Mouse (Mus musculus) neural tube, embryonic 12.5 days (tissue): Measurements from ENCODE around the gene Nipal1. TPM values are rescaled to one million over a fixed set of nuclear protein-coding genes. Genes with fewer than 3 reads are reported as not detected.

Source experiments
- ATAC-seq: fragments of 200-750 bp; cut with Nextera tagmentation; 2 replicates; pipeline ENCODE4 v1.8.0; 2017; ENCODE audit warnings: low read depth, mild to moderate bottlenecking, moderate TSS enrichment, moderate library complexity; ENCODE audit not compliant: low FRiP score
- H3K27ac ChIP-seq: fragments of 300-500 bp; sonication (generic); 2 replicates; pipeline ENCODE4 v1.5.1; 2016
- H3K27me3 ChIP-seq: fragments of 300-500 bp; sonication (generic); replicated peaks from 2 replicates; pipeline ENCODE4 v1.6.1; 2016; ENCODE audit warnings: mild to moderate bottlenecking
- H3K36me3 ChIP-seq: fragments of 300-500 bp; sonication (generic); 2 replicates; pipeline ENCODE4 v1.6.1; 2016; ENCODE audit warnings: mild to moderate bottlenecking
- H3K4me1 ChIP-seq: fragments of 300-500 bp; sonication (generic); 2 replicates; pipeline ENCODE4 v1.6.1; 2016
- H3K4me2 ChIP-seq: fragments of 300-500 bp; sonication (generic); replicated peaks from 2 replicates; pipeline ENCODE4 v1.6.1; 2016; ENCODE audit warnings: mild to moderate bottlenecking
- H3K4me3 ChIP-seq: fragments of 300-500 bp; sonication (generic); 2 replicates; pipeline ENCODE4 v1.5.1; 2016
- H3K9ac ChIP-seq: fragments of 300-500 bp; sonication (generic); 2 replicates; pipeline ENCODE4 v1.6.1; 2016; ENCODE audit warnings: mild to moderate bottlenecking
- H3K9me3 ChIP-seq: fragments of 300-500 bp; sonication (generic); 2 replicates; pipeline ENCODE4 v1.6.1; 2016; ENCODE audit warnings: mild to moderate bottlenecking
- WGBS: fragments of 180-500 bp; shearing (Covaris S2); methylation state at CpG from one replicate; pipeline ENCODE4 v1.1.7; 2016; 5-methylcytosine and 5-hydroxymethylcytosine counted together
- polyA plus RNA-seq: library from polyadenylated mRNA; unstranded; fragments of >200 nt; fragmentation: Nextera tagmentation; extraction: Ambion mirVana; gene quantifications from 2 replicates; pipeline ENCODE4 v1.2.1, GENCODE M21; 2016

Nipal1 gene
- polyA plus RNA-seq, 1 experiment from 2014 or later = 0.76 TPM

- Histone ChIP-seq H3K4me1 (peaks cover 8% of the 10 kb centered on the region), H3K27ac (no peak overlapping the region), H3K36me3 (no peaks in the 10 kb centered on the region), H3K9ac (no peak overlapping the region), H3K4me3 (peak overlapping the region; percentile 47), H3K9me3 (no peaks in the 10 kb centered on the region), H3K4me2 (peak overlapping the region; percentile 93), H3K27me3 (peaks cover 25% of the 10 kb centered on the region)
- ATAC-seq = peak; percentile 10; the same call in 1 of the 2 replicates
- 37% methylated on average over 10 of the region's 10 CpGs for WGBS
Observed at GRCm38 (mm10) chr5:72646996-72647395, 599 bp upstream of the Nipal1 start.

- Histone ChIP-seq H3K27ac (no peak overlapping the region), H3K4me3 (peak overlapping the region; percentile 47), H3K9ac (peak overlapping the region; percentile 33; the same call in 1 of the 2 replicates), H3K27me3 (peaks cover 25% of the 10 kb centered on the region), H3K36me3 (no peaks in the 10 kb centered on the region), H3K9me3 (no peaks in the 10 kb centered on the region), H3K4me1 (peaks cover 8% of the 10 kb centered on the region), H3K4me2 (peak overlapping the region; percentile 93)
- ATAC-seq = peak; percentile 73
- 6% methylated on average over 18 of the region's 18 CpGs for WGBS
Observed at GRCm38 (mm10) chr5:72647958-72648595, 482 bp downstream of the Nipal1 start.

GRCm38 (mm10) chr5:72648987-72649735, 1.6 kb downstream of the Nipal1 start:
- WGBS = 77% methylated on average over 9 of the region's 9 CpGs

GRCm38 (mm10) chr5:72653068-72653674, 5.6 kb downstream of the Nipal1 start:
- no peak overlapping the region for H3K4me3 ChIP-seq
- no peaks in the 10 kb centered on the region for H3K9me3 ChIP-seq
- peaks cover 2% of the 10 kb centered on the region for H3K4me1 ChIP-seq
- no peak overlapping the region for H3K27ac ChIP-seq
- no peak overlapping the region for H3K4me2 ChIP-seq
- ATAC-seq = no peak
- WGBS = 71% methylated on average over 10 of the region's 10 CpGs
- H3K36me3 ChIP-seq = no peaks in the 10 kb centered on the region
- peaks cover 17% of the 10 kb centered on the region for H3K27me3 ChIP-seq
- H3K9ac ChIP-seq = no peak overlapping the region

More at GRCm38 (mm10) chr5:72648987-72649735, 1.6 kb downstream of the Nipal1 start:
- Histone ChIP-seq H3K9ac (no peak overlapping the region), H3K4me2 (no peak overlapping the region), H3K9me3 (no peaks in the 10 kb centered on the region), H3K4me3 (no peak overlapping the region), H3K4me1 (peaks cover 8% of the 10 kb centered on the region), H3K27ac (no peak overlapping the region), H3K27me3 (peaks cover 25% of the 10 kb centered on the region), H3K36me3 (no peaks in the 10 kb centered on the region)
- ATAC-seq = no peak

GRCm38 (mm10) chr5:72656270-72656791, 8.7 kb downstream of the Nipal1 start:
- 26% methylated on average over 7 of the region's 7 CpGs for WGBS
- Histone ChIP-seq H3K4me3 (no peak overlapping the region), H3K4me2 (peak overlapping the region; percentile 12; the same call in 1 of the 2 replicates), H3K4me1 (no peaks in the 10 kb centered on the region), H3K27me3 (no peaks in the 10 kb centered on the region), H3K36me3 (no peaks in the 10 kb centered on the region), H3K9me3 (no peaks in the 10 kb centered on the region), H3K27ac (no peak overlapping the region), H3K9ac (no peak overlapping the region)
- ATAC-seq = no peak

- ATAC-seq = no peak
- Histone ChIP-seq H3K4me2 (no peak overlapping the region), H3K4me3 (no peak overlapping the region), H3K27me3 (no peaks in the 10 kb centered on the region), H3K36me3 (no peaks in the 10 kb centered on the region), H3K9me3 (no peaks in the 10 kb centered on the region), H3K9ac (no peak overlapping the region), H3K4me1 (no peaks in the 10 kb centered on the region), H3K27ac (no peak overlapping the region)
- 91% methylated on average over 13 of the region's 13 CpGs for WGBS
Observed at GRCm38 (mm10) chr5:72658375-72658774, 10.8 kb downstream of the Nipal1 start.

- H3K4me3 ChIP-seq = no peak overlapping the region
- H3K9ac ChIP-seq = no peak overlapping the region
- 90% methylated on average over 6 of the region's 6 CpGs for WGBS
- H3K27me3 ChIP-seq = no peaks in the 10 kb centered on the region
- H3K27ac ChIP-seq = no peak overlapping the region
- no peaks in the 10 kb centered on the region for H3K9me3 ChIP-seq
- H3K36me3 ChIP-seq = no peaks in the 10 kb centered on the region
- no peak overlapping the region for H3K4me2 ChIP-seq
- no peak for ATAC-seq
- no peaks in the 10 kb centered on the region for H3K4me1 ChIP-seq
Observed at GRCm38 (mm10) chr5:72661051-72661781, 13.6 kb downstream of the Nipal1 start.

- ATAC-seq = no peak
- Histone ChIP-seq H3K36me3 (no peaks in the 10 kb centered on the region), H3K27ac (no peak overlapping the region), H3K27me3 (no peaks in the 10 kb centered on the region), H3K4me1 (no peaks in the 10 kb centered on the region), H3K9me3 (no peaks in the 10 kb centered on the region), H3K4me2 (no peak overlapping the region), H3K4me3 (no peak overlapping the region), H3K9ac (no peak overlapping the region)
- WGBS = 78% methylated on average over 5 of the region's 5 CpGs
Observed at GRCm38 (mm10) chr5:72664126-72664525, 16.5 kb downstream of the Nipal1 start.

GRCm38 (mm10) chr5:72664854-72665253, 17.3 kb downstream of the Nipal1 start:
- WGBS = 52% methylated on average over 3 of the region's 3 CpGs
- ATAC-seq = no peak

GRCm38 (mm10) chr5:72665281-72665680, 17.7 kb downstream of the Nipal1 start:
- no peaks in the 10 kb centered on the region for H3K9me3 ChIP-seq
- ATAC-seq = no peak
- no peaks in the 10 kb centered on the region for H3K27me3 ChIP-seq
- H3K27ac ChIP-seq = no peak overlapping the region
- H3K9ac ChIP-seq = no peak overlapping the region
- no peak overlapping the region for H3K4me3 ChIP-seq
- no peaks in the 10 kb centered on the region for H3K36me3 ChIP-seq
- no peaks in the 10 kb centered on the region for H3K4me1 ChIP-seq
- no peak overlapping the region for H3K4me2 ChIP-seq
- WGBS = 25% methylated on average over 5 of the region's 5 CpGs

More at GRCm38 (mm10) chr5:72664854-72665253, 17.3 kb downstream of the Nipal1 start:
- Histone ChIP-seq H3K27ac (no peak overlapping the region), H3K4me3 (no peak overlapping the region), H3K36me3 (no peaks in the 10 kb centered on the region), H3K4me2 (no peak overlapping the region), H3K27me3 (no peaks in the 10 kb centered on the region), H3K4me1 (no peaks in the 10 kb centered on the region), H3K9me3 (no peaks in the 10 kb centered on the region), H3K9ac (no peak overlapping the region)

GRCm38 (mm10) chr5:72666428-72666827, 18.8 kb downstream of the Nipal1 start:
- WGBS = 69% methylated on average over 7 of the region's 7 CpGs
- ATAC-seq = peak; percentile 72
- Histone ChIP-seq H3K9ac (no peak overlapping the region), H3K4me2 (no peak overlapping the region), H3K4me1 (no peaks in the 10 kb centered on the region), H3K36me3 (no peaks in the 10 kb centered on the region), H3K27me3 (no peaks in the 10 kb centered on the region), H3K27ac (no peak overlapping the region), H3K9me3 (no peaks in the 10 kb centered on the region), H3K4me3 (no peak overlapping the region)

- no peak for ATAC-seq
- Histone ChIP-seq H3K4me3 (no peak overlapping the region), H3K4me2 (no peak overlapping the region), H3K27me3 (no peaks in the 10 kb centered on the region), H3K9ac (no peak overlapping the region), H3K4me1 (no peaks in the 10 kb centered on the region), H3K9me3 (no peaks in the 10 kb centered on the region), H3K36me3 (no peaks in the 10 kb centered on the region), H3K27ac (no peak overlapping the region)
- WGBS = 88% methylated on average over 9 of the region's 9 CpGs
Observed at GRCm38 (mm10) chr5:72668351-72668750, 20.8 kb downstream of the Nipal1 start.
